Mouse (Mus musculus) right cerebral cortex, postnatal 25 days (tissue): Measurements from ENCODE around the gene Tubb3.
A peak's percentile ranks its signal among the peaks of the same experiment; 100 is the strongest.
"Not testable (repeated sequence)": the region's sequence is repeated elsewhere in the genome, so short reads cannot be mapped to it uniquely, and the experiment has no call there.

Source experiments
- DNase-seq: peaks from one replicate; pipeline ENCODE4 v3.0.0; 2022

Tubb3 gene

GRCm38 (mm10) chr8:123433241-123433974 is 22.2 kb downstream of the Tubb3 start:
- DNase-seq, result not testable (repeated sequence)

GRCm38 (mm10) chr8:123441788-123442187 is 30.6 kb downstream of the Tubb3 start:
- DNase-seq, result no peak

GRCm38 (mm10) chr8:123442351-123442750 is 31.1 kb downstream of the Tubb3 start:
- DNase-seq, result no peak

- peak; percentile 90 for DNase-seq
These were observed 31.8 kb downstream of the Tubb3 start for GRCm38 (mm10) chr8:123442871-123443575.

GRCm38 (mm10) chr8:123443576-123443921 is 32.3 kb downstream of the Tubb3 start:
- no peak for DNase-seq

- DNase-seq, result no peak
These were observed 32.9 kb downstream of the Tubb3 start for GRCm38 (mm10) chr8:123444131-123444530.

- DNase-seq, result no peak
These were observed 34.8 kb downstream of the Tubb3 start for GRCm38 (mm10) chr8:123445981-123446380.

GRCm38 (mm10) chr8:123446799-123447198 is 35.6 kb downstream of the Tubb3 start:
- no peak for DNase-seq

- DNase-seq, result no peak
These were observed 39.6 kb downstream of the Tubb3 start for GRCm38 (mm10) chr8:123450783-123451182.

GRCm38 (mm10) chr8:123451747-123452146 is 40.5 kb downstream of the Tubb3 start:
- DNase-seq, result not testable (repeated sequence)

GRCm38 (mm10) chr8:123452149-123452548 is 40.9 kb downstream of the Tubb3 start:
- DNase-seq, result no peak

- DNase-seq, result no peak
These were observed 42.1 kb downstream of the Tubb3 start for GRCm38 (mm10) chr8:123453291-123453690.

GRCm38 (mm10) chr8:123453951-123454350 is 42.7 kb downstream of the Tubb3 start:
- DNase-seq, result no peak

- no peak for DNase-seq
These were observed 43.3 kb downstream of the Tubb3 start for GRCm38 (mm10) chr8:123454559-123454958.

GRCm38 (mm10) chr8:123463651-123464050 is 52.4 kb downstream of the Tubb3 start:
- no peak for DNase-seq

- DNase-seq, result no peak
These were observed 56.3 kb downstream of the Tubb3 start for GRCm38 (mm10) chr8:123467476-123467875.
